Mouse (Mus musculus) urinary bladder, adult 18-20 months (tissue): ENCODE measurements at regions not wholly inside any gene's neighbourhood (a gene's known extent, or its start where the extent isn't known, plus 50 kb on each side); places are given as distances from the start of the nearest gene placed in this dataset.
"Not testable (repeated sequence)": the region's sequence is repeated elsewhere in the genome, so short reads cannot be mapped to it uniquely, and the experiment has no call there.

Experiments
- DNase-seq, 2 experiments: peaks; one replicate each; pipeline ENCODE4 v3.0.0; 2022; ENCODE audit warnings: low spot score in 2 of 2, mixed read lengths in 2 of 2

DNA sequence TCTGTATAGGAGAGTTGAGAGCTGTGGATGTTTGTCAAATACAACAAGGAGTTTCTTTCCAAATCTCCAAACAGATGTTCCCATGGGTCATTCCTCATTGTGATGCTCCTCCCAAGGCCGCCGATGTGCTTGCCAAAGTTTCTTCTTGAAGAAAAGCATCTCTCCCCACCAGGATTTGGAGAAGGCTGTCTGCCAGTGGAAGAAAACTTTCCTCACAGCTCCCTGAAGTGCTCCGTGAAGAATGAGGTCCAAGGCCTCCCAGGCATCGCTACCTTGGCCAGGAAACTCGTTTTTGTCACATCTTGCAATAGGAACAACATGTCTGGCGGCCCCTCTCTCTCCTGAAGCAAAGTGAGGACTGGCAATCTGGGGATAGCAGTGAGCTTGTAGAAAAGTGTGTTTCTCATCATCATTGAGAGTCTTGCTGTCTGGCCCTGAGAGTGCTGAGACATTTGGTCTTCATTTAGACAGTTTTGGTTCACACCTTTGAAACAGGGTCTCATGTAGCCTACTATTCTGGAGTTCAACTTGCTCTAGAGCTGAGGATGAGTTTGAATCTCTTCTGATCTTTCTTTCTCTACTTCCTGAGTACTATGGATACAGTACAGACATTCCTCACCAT lies 386.9 kb upstream of the Klhl29 start:
- peak in 1 of 2 experiments; percentile 24 for DNase-seq

DNA sequence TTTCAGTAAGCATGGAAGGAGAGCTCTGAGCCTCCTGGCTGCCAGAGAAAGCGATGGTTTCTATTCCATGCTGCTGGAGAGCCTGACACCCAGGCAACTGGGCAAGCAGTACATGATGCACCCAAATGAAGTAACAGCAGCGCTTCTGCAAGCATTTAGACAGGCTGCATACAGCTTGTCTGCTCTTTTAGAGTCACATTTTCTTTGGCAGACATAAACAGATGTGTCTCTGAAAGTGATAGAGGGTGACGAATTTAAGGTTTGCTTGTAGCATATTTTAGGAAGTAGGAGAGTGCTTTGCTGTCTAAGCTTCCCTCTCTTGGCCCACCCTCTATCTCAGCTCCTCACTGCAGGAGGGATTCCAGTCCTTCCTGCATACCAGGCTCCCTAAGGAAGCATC lies 384.0 kb upstream of the Klhl29 start:
- DNase-seq = no peak

DNA sequence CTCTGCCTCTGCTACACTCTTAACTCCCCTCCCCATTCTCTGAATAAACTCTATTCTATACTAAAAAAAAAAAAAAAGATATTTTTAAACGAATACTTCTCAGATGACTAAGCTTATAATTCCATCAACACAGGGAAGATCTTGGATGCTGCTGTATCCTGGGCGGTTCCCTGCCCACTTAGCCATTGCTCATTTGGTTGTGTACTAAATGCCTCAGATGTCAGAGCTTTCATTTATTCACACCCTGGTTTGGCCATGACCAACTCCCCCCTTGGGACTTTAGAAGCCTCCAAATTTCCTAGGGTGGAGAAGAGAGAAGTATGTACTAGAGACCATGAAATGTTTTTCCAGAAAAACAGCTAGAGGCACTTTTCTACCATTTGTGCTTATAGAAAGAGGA lies 382.3 kb upstream of the Klhl29 start:
- peak in 1 of 2 experiments; percentile 5 for DNase-seq

DNA sequence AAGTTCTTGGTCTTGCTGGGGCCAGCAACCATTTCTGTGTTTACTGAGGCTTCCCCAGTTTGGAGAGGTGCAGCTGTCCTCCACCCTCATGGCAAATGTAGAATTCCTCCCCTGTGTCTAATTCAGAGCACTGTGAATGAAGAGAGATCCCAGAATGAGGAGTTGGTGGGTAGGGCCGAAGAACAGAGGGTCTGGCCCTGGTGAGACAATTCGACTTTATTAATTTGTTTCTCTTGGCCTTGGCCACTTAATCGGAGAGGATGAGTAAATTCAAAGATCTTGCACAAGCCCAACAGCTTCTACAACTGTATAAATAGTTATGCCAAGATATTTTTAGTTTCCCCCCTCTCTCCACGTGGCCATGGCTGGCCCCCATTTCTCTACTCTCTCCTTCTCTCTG lies 381.9 kb upstream of the Klhl29 start:
- peak in 1 of 2 experiments; percentile 2 for DNase-seq

DNA sequence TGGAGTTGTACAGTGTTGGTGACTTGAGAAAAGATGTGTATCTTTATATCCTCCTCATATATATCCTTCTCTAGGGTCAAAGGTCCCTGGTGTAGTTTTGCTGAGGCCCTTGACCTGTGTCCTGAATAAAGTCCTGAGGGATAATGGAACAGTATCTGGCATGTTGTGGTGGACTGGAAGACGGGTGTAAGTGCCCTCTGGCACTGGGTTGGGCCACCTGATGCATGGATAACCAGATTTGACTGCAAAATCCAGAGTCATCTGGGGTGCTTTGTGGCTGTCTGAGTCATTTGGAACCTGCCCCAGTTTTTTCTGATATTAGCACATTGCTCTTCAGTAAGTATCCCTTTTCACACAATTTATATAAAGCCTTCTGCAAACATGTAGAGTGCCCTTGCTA lies 378.3 kb upstream of the Klhl29 start:
- no peak for DNase-seq

DNA sequence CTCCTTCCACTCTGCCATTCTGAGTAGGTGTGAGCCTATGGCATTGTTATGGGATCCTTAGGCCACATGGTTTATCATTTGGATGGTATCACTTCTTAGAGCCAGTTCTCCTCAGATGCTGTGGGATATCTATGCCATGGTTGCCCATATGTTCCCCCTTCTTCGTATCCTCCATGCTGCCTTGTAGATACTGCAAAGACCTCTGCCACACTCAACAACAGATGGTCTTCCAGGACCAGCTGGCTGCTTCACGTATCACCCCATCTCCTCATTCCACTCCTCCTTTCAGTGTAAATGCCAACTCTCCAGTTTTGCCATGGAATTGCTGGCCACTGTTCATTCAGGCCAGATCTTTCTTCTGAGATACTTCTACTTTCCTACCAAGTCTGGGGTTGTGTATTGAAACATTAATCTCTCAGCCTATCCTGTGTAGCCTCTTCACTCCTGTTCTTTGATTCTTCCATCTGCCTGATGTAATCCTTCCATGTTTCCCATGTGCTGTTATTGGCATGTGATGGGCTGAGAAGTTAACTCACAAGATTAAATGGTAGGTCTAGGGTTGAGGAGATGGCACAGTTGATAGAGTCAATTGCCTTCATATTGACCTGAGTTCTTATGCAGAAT lies 368.7 kb upstream of the Klhl29 start:
- DNase-seq = no peak

DNA sequence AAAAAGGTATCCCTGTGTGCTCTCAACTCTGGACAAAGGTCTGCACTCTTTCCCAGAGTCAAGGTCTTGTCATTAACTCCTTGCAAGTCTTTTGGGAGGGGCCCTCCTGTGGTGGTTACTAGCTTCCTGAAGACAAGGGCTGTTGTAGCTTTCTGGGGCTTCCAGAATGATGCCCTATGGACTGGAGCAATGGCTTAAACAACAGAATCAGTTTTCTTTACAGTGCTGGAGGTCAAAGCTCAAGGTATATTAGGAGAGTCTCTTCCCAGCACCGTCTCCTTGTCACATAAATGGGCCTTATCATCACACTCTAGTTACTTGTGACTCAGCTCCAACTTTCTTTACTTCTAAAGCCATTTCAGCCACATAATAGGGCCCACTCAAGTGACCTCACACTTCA lies 360.6 kb upstream of the Klhl29 start:
- no peak for DNase-seq

DNA sequence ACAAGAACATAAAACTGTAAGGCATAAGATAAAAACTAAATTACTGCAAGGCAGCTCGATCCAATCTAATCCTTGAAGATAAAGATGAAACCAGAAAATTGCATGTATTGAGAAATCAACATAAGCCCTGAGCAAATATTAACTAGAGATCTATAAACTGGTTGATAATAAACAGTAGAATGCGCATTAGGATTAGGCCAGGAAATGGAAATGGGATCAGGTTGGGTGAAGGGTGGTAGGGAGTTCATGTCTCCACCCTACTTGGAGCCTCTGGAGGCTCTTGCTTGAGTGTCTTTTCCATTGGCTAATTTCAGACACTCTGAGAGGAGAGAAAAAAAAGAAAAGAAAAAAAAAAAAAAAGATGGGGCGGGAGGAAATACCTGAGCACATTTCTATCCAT lies 359.4 kb upstream of the Klhl29 start:
- no peak for DNase-seq

DNA sequence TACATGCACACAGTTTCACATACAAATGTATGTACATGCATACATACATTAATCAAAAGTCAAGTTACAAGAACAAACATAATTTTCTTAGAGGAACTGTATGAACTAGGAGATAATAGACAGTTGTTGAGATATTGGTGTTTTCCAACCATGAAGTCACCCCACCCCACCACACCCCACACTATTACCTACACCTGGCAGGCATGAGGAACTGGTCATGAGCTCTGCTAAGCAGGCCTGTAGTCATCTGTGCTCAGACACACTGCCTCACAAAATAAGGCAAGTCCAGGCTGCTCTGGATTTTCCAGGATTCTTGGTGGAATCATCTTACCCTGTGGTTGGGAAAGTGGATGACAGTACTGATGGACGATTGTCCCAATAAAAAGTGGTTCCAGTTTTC lies 347.6 kb upstream of the Klhl29 start:
- DNase-seq = no peak

DNA sequence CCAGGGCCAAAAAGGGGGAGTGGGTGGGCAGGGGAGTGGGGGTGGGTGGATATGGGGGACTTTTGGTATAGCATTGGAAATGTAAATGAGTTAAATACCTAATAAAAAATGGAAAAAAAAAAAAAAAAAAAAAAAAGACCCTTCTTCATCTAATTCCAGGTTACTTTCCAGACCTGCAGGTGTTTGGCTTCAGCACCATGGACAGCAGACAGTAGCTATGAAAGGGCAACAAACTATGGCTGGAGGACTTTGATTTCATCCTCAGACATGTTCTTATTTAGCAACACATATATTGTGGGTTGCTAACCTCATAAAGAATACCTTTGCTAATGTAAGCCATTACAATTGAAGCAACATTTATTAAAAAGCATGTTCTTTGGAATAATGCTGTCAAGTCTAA lies 342.0 kb upstream of the Klhl29 start:
- DNase-seq = not testable (repeated sequence)

DNA sequence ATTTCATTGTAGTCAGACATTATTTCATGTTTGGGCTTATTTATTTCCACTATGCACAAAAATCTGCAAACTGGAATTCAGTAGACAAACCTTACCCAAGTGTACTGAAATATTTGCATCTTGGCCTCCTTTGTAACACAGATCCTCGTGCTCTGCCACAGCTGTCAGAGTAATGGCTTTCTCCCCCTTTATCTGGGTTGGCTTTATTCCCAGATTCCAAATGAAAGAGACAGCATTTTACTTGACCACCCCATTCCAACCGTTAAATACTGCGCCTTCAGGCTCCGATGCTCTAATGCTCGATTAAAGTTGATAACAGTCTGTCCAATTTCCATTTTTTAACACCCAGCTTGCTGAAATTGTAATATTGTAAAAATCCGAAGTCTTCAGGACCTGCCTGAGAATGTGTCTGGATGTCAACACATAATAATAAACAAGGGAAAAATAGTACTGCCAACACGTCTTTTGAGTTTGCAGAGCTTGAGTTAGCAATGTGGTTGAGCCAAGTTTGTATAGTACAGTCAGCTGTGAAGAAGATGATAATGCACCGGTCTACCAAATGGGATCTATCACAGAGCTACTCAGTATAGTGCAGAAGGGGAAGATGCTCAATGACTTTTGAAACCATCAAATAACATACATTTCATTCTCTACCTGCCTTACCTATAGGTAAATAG lies 323.4 kb upstream of the Klhl29 start:
- no peak for DNase-seq

DNA sequence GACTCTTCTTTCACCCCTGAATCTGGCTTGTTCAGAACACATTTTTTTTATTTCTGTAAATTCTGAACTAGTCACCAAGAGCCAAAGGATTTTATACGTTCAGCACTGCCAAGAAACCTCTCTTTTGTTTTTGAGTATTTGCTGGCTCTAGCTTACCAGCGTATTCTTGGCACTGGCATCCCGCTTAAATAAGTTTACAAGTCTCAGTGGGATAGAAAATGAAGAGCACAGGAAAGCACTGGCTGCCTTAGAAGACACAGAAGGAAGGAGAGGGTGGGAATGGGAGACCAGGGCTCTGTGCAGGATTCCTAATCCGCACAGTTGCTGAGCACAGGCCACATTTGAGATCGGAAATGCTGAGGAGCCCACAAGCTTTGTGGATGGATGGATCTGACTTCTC lies 306.7 kb upstream of the Klhl29 start:
- DNase-seq = no peak

DNA sequence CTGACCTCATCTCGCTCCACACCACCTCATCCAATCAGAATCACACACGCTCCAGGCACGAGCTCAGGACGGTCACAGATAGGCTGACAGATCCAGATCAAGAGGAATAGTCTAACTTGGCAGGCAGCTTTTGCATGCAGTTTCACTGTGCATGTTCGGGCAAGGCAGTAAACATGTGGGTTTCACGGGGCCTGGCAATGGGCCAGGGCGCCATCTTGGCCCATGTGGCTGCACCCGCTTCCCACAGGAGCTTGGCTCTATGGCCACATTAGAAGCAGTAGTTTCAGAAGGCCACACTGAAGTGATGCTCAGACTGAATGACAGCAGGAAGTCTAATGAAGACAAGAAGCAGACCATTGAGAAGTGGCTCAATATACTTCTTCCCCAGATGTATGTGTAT lies 302.6 kb upstream of the Klhl29 start:
- not testable (repeated sequence) for DNase-seq

DNA sequence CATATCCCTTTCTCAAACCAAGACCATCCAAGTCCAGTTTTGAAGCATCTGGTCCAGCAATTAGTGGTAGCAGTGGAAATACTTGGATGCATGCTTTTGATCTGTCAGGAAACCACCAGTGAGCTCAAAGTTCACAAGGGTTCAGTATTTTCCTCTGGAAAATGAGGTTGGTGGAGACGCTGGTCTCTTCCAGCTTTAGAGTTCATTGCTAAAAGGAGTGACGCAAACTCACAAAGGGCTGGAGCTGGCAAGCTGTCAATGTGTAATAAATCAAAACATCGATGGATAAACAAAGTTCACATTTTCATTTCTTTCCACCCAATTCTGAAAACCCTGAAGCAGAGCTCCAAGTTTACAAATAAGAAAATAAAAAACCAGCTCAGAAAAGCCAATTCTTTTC lies 293.0 kb upstream of the Klhl29 start:
- DNase-seq = peak in 1 of 2 experiments; percentile 3

DNA sequence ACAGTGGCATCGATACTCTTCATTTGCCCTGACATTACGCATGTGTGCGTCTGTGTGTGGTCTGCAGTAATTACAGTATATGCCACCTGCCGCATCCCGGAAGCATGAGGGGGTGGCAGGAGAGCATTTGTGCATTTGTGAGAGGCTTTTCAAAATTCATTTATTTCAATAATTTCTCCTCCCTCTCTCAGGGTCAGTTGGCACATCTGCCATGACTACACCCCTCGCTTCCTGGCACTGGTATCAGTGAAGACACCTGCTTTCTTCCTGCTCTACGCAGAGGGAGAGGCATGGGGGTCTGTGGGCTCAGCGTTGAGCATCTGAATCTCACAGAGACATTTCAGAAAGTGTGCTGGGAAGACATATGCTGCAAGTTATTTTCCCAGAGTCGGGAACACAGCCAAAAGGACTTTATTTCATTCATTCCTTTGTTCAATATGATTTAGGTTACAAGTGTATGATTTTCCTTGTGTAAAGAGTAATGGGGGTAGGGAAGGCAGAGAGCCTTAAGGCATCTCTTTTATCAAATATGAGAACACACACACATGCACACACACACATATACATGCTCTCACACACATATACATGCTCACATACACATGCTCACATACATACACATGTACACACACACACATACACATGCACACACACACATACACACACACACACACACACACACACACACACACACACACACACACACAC lies 262.2 kb upstream of the Klhl29 start:
- no peak for DNase-seq

DNA sequence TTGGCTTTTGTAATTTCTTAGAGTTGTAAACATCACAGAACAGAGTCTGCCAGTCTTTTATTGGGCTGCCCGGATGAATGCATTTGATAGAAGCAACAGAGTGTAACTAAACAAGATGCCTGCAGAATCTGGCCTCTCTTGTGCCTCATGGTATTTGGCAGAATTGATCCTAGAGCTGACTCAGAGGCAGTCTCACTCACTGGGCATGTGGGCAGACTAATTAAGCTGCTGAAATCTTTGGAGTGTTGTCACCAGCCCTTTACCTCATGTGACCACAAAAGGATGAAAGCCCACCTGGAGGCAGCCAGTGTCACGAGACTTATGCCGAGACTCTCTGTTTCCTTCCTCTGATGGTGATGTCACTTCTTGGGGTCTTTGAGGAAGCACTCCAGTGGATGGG lies 258.5 kb upstream of the Klhl29 start:
- DNase-seq = no peak

DNA sequence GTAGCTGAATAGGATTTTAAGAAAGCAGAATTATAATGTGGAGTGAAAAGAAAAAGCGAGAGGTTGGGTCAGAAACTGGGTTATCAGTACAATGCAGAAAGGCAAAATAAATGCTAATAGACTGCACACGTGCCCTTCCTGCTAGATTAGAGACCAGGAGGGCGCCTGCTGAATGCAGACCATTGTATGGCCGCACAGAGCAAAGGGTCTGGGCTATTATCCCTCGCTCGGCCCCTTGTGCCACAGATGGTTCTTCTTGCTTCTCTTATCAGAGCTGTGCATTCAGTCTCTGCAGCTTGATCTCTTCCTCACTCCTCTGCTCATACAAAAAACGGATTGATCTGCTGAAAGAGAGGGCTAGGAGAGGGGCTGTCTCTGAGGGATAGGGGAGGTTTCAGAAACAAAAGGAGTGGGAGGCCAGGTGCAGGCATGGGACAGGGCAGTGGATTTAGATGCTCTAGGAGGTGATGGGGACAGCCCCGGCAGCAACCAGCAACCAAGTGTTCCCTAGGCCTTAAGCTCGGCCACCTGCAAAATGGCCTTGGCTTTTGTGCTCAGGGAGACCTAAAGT lies 225.7 kb upstream of the Klhl29 start:
- DNase-seq = no peak

DNA sequence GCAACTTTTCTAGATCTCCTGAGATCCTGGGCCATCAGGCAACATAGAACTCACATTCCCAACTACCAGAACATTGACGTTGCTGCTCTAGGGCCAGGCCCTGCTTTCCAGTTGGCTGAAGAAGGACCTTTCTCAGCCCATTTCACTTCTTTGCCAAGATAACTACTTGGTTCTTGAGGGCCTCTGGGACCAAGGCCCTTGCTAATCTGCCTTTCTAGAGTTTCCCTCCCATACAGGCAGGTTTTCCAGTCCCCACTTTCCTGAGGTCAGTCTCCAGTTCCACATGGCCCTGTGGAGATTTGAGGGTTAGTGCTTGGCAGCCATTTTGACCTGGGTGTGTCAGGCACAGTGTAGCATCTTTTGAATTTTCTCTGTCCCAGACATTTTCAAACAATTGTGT lies 223.9 kb upstream of the Klhl29 start:
- no peak for DNase-seq

DNA sequence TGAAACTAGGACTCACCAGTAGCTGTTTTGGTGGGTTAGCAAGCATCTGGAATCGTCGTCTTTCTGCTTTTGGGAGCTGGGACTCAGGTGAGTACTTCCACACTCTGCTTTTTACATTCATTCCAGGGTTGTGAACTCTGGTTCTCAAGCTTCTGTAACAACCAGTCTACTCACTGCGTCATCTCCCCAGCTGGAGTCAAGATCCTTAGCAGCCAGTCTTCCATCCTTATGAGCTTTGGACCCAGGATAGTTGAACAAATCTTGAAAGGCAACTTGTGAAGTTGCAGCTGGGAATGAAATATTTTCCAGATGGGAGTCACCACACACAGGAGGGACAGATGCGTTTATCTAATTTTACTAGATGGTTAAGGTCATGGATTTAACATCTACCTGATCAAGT lies 223.5 kb upstream of the Klhl29 start:
- DNase-seq = no peak

DNA sequence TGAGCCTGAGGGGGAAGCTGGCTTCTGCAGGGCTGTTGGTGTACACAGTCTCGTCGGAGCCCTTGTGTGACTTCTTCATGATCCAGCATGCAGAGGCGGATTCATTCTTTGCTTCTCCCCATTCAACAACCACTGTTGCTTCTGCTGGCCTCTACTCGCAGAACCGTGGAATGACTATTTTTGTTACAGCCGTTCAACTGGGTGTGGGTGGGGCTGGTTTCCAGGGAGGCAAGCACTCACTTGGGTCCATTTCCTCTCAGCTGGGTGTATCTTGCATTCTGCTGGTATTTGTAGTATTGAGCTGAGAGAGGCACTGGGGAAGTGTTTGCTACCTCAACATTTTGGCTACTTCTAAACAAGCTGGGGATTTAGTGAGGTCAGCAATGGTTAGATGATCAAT lies 197.3 kb upstream of the Klhl29 start:
- no peak for DNase-seq

DNA sequence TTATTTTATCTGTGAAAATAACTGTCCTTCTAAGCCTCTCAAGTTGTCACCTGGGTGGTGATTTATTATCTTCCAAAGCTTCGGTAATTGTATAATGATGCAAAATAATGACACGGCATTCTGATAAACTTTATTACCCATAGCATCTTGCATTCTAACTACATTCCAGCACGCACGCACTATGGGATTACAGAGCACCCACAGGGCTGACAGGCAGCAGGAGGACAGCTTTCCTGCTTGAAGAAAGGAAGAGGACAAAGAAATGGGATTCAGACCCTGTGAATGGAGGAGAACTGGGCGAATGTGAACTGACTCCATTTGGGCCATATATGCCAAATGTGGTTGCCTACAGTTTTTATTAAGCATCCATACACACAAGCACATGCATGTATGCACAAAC lies 193.5 kb upstream of the Klhl29 start:
- no peak for DNase-seq

DNA sequence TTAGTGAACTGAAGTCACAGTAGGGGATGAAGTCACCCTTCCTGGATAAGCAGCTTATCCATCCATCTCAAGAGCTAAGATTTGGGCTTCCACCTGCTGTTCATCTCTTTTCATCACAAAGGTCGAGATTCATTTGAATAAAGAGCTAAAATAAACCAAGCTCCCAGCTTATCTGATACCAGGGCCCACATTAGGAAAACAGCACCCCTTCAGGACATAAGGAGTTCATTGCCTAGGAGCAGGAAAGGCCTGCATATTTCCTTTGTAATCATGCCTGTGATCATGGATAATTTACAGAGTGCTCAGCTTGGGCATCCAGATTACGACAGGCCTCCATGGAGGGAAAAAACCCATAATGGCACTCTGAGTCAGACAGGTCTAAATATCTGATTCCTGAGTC lies 190.7 kb upstream of the Klhl29 start:
- no peak for DNase-seq
